ENCODE assay signal across 8 mouse cellular contexts in the genomic region with DNA sequence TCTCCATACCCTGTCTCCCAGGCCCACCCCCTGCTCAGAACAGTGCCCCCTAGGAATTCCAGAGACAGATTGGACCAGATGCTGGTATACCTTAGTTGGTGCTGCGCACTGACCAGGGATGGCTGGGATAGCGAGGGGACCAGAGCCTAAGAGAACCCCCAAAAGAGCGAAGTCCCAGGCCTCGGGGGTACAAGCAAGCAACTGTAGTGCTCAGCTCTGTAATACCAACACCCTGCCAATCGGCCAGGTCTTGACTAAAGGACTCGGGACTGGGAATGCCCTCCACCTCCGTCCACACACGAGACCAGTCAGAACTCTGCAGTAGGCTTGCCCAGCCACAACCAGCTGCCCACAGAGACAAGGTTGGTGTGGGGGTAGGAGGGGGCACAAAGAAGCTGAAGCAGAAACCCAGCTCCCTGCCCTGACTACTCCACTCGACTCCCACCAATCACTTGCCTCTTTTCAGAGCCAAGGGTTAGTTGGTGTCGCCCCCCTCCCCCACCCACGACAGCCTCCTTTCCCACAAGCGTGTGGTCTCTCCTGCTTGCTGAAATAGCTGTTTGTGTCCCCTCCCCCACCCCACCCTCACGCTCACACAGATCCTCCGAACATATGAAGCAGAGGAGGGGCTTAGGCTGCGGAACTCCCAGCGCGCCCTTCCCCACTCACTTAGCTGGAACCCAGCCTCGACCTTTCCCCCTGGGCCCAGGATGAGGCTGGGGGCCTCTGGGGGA. TPM values are rescaled to one million over a fixed set of nuclear protein-coding genes. Genes with fewer than 3 reads are reported as not detected.
A peak's percentile ranks its signal among the peaks of the same experiment; 100 is the strongest.
DNase-seq lines count a peak whose midpoint lies in the region; ATAC-seq lines count a peak whose summit lies in the region.

No protein-coding gene starts in this region.

- no peak for DNase-seq in heart, adult 18-20 months
- no peak for DNase-seq in left cerebral cortex, postnatal 14 days (ENCODE audit: low spot score in 2 of 2)
- DNase-seq in yolk sac, embryonic 10.5 days (ENCODE audit: low spot score), result no peak
- no peak for DNase-seq in kidney, postnatal 14 days

- H3K9me3 ChIP-seq in heart, embryonic 15.5 days (replicated peaks), result no peaks in the 10 kb centered on the region
- no peaks in the 10 kb centered on the region for H3K9me3 ChIP-seq in embryonic facial prominence, embryonic 13.5 days
- H3K9me3 ChIP-seq in intestine, embryonic 16.5 days (ENCODE audit: control insufficient read depth, low read length), result no peaks in the 10 kb centered on the region
- H3K9me3 ChIP-seq in neural tube, embryonic 12.5 days, result no peaks in the 10 kb centered on the region

- H3K4me2 ChIP-seq in heart, embryonic 15.5 days, result peak overlapping the region; percentile 49
- H3K4me2 ChIP-seq in embryonic facial prominence, embryonic 13.5 days, result peak overlapping the region; percentile 53
- peak overlapping the region; percentile 50 for H3K4me2 ChIP-seq in intestine, embryonic 16.5 days (ENCODE audit: low read depth, low read length)
- H3K4me2 ChIP-seq in neural tube, embryonic 12.5 days (replicated peaks), result peak overlapping the region; percentile 44

- peaks cover 4% of the 10 kb centered on the region; the same call in 1 of the 2 replicates for H3K27me3 ChIP-seq in heart, embryonic 15.5 days
- no peaks in the 10 kb centered on the region; the same call in 1 of the 2 replicates for H3K27me3 ChIP-seq in embryonic facial prominence, embryonic 13.5 days
- H3K27me3 ChIP-seq in intestine, embryonic 16.5 days (replicated peaks; ENCODE audit: control insufficient read depth, insufficient read depth, low read length), result no peaks in the 10 kb centered on the region
- no peaks in the 10 kb centered on the region; the same call in 1 of the 2 replicates for H3K27me3 ChIP-seq in neural tube, embryonic 12.5 days (replicated peaks)

- H3K9ac ChIP-seq in heart, embryonic 15.5 days, result 0 out of 2 replicates have a peak overlapping the region, but pooled peaks have one; percentile 34
- H3K9ac ChIP-seq in embryonic facial prominence, embryonic 13.5 days, result peak overlapping the region; percentile 62; the same call in 1 of the 2 replicates
- peak overlapping the region; percentile 5; the same call in 1 of the 2 replicates for H3K9ac ChIP-seq in intestine, embryonic 16.5 days (ENCODE audit: low read depth, low read length)
- H3K9ac ChIP-seq in neural tube, embryonic 12.5 days, result 0 out of 2 replicates have a peak overlapping the region, but pooled peaks have one; percentile 6

- peak; percentile 42; the same call in 1 of the 2 replicates for ATAC-seq in heart, embryonic 15.5 days (replicated peaks; ENCODE audit: insufficient number of reproducible peaks, insufficient read depth, low FRiP score, low read depth)
- peak; percentile 40; the same call in 1 of the 2 replicates for ATAC-seq in embryonic facial prominence, embryonic 13.5 days (ENCODE audit: insufficient number of reproducible peaks, insufficient read depth, low FRiP score, low TSS enrichment, low read depth)
- ATAC-seq in intestine, embryonic 16.5 days, result peak; percentile 52
- ATAC-seq in neural tube, embryonic 12.5 days (ENCODE audit: low FRiP score, low read depth), result peak; percentile 65

- 0 out of 2 replicates have a peak overlapping the region, but pooled peaks have one; percentile 10 for H3K27ac ChIP-seq in heart, embryonic 15.5 days
- H3K27ac ChIP-seq in embryonic facial prominence, embryonic 13.5 days, result peak overlapping the region; percentile 78
- no peak overlapping the region for H3K27ac ChIP-seq in intestine, embryonic 16.5 days (ENCODE audit: low read length)
- H3K27ac ChIP-seq in neural tube, embryonic 12.5 days, result peak overlapping the region; percentile 42

- no peaks in the 10 kb centered on the region for H3K36me3 ChIP-seq in heart, embryonic 15.5 days
- no peaks in the 10 kb centered on the region for H3K36me3 ChIP-seq in embryonic facial prominence, embryonic 13.5 days
- H3K36me3 ChIP-seq in intestine, embryonic 16.5 days (ENCODE audit: control insufficient read depth, insufficient read depth, low read length), result no peaks in the 10 kb centered on the region
- no peaks in the 10 kb centered on the region for H3K36me3 ChIP-seq in neural tube, embryonic 12.5 days

- intact Hi-C loops in left cerebral cortex, postnatal 14 days (cut with DNase I), result no loop called here

- peaks cover 20% of the 10 kb centered on the region for H3K4me1 ChIP-seq in heart, embryonic 15.5 days (replicated peaks)
- H3K4me1 ChIP-seq in embryonic facial prominence, embryonic 13.5 days, result peaks cover 21% of the 10 kb centered on the region
- peaks cover 5% of the 10 kb centered on the region; the same call in 1 of the 2 replicates for H3K4me1 ChIP-seq in intestine, embryonic 16.5 days (ENCODE audit: control insufficient read depth, insufficient read depth, low read length)
- H3K4me1 ChIP-seq in neural tube, embryonic 12.5 days, result peaks cover 28% of the 10 kb centered on the region

- WGBS in heart, embryonic 15.5 days, result 48% methylated on average over 18 of the region's 18 CpGs
- 43% methylated on average over 18 of the region's 18 CpGs for WGBS in embryonic facial prominence, embryonic 13.5 days
- WGBS in intestine, embryonic 16.5 days, result 42% methylated on average over 18 of the region's 18 CpGs
- 45% methylated on average over 18 of the region's 18 CpGs for WGBS in neural tube, embryonic 12.5 days

- 0 out of 2 replicates have a peak overlapping the region, but pooled peaks have one; percentile 2 for H3K4me3 ChIP-seq in heart, embryonic 15.5 days
- peak overlapping the region; percentile 16; the same call in 1 of the 2 replicates for H3K4me3 ChIP-seq in embryonic facial prominence, embryonic 13.5 days
- no peak overlapping the region for H3K4me3 ChIP-seq in intestine, embryonic 16.5 days (ENCODE audit: low read length)
- no peak overlapping the region for H3K4me3 ChIP-seq in neural tube, embryonic 12.5 days

RNA-seq across cellular contexts. Expression of gene Adam11, which starts 7.5 kb away (rescaled TPM):
- polyA plus RNA-seq in heart, embryonic 15.5 days (2015; fragmentation: Nextera tagmentation; extraction: Ambion mirVana), result 5.5 and 6.7 TPM in 2 replicates
- 1 to 10 TPM; 6.6 to 7.5 TPM for total RNA-seq in heart, adult 18-20 months (2021)
- 13.8 and 14.4 TPM in 2 replicates for polyA plus RNA-seq in embryonic facial prominence, embryonic 13.5 days (2015; fragmentation: Nextera tagmentation; extraction: Ambion mirVana)
- 2.4 and 3.1 TPM in 2 replicates for polyA plus RNA-seq in intestine, embryonic 16.5 days (2015; fragmentation: Nextera tagmentation; extraction: Ambion mirVana)
- 33.2 and 41.6 TPM in 2 replicates for polyA plus RNA-seq in neural tube, embryonic 12.5 days (2016; fragmentation: Nextera tagmentation; extraction: Ambion mirVana)
- total RNA-seq in left cerebral cortex, postnatal 14 days (2021), result 100 to 1,000 TPM; 117 to 129 TPM

RNA-seq across cellular contexts. Expression of gene Ccdc43, which starts 56.2 kb away (rescaled TPM):
- 30.7 and 33.9 TPM in 2 replicates for polyA plus RNA-seq in heart, embryonic 15.5 days (2015; fragmentation: Nextera tagmentation; extraction: Ambion mirVana)
- 10 to 100 TPM; 20.4 to 29.6 TPM for total RNA-seq in heart, adult 18-20 months (2021)
- 44.6 and 46.9 TPM in 2 replicates for polyA plus RNA-seq in embryonic facial prominence, embryonic 13.5 days (2015; fragmentation: Nextera tagmentation; extraction: Ambion mirVana)
- 36.7 and 39.9 TPM in 2 replicates for polyA plus RNA-seq in intestine, embryonic 16.5 days (2015; fragmentation: Nextera tagmentation; extraction: Ambion mirVana)
- polyA plus RNA-seq in neural tube, embryonic 12.5 days (2016; fragmentation: Nextera tagmentation; extraction: Ambion mirVana), result 43.7 and 45.9 TPM in 2 replicates
- total RNA-seq in left cerebral cortex, postnatal 14 days (2021), result 10 to 100 TPM; 24.0 to 30.1 TPM

Comparison
In these comparisons a context has a peak if more than half of its experiments do, and no peak if none do; other contexts are left out.
1. H3K4me3 ChIP-seq: peak in heart, embryonic 15.5 days (single experiment) and embryonic facial prominence, embryonic 13.5 days (single experiment); none in intestine, embryonic 16.5 days (single experiment) and neural tube, embryonic 12.5 days (single experiment).
2. H3K9ac ChIP-seq: peak in every context shown above with its lines; median percentile 62 in embryonic facial prominence, embryonic 13.5 days; 34 in heart, embryonic 15.5 days; 6 in neural tube, embryonic 12.5 days; 5 in intestine, embryonic 16.5 days.
3. Peak in every context shown above with its lines, with median percentiles within 50 percentile points of each other: ATAC-seq and H3K4me2 ChIP-seq.